Mouse (Mus musculus) heart, postnatal 36 days (tissue): ENCODE data around the gene Cldn5. TPM values are rescaled to one million over a fixed set of nuclear protein-coding genes. Genes with fewer than 3 reads are reported as not detected.

ENCODE experiments used
- DNase-seq, 2 experiments: peaks; one replicate each; pipeline ENCODE4 v3.0.0; 2021 to 2022
- intact Hi-C: fragments of 180-260 bp; cut with DNase I; formaldehyde crosslinking; loops from one replicate; pipeline ENCODE4 v1.15.1; 2025
- total RNA-seq, 2 experiments: library from RNA; stranded (reverse); gene quantifications; 2 replicates each; pipeline ENCODE4 v1.2.3; 2021

The Cldn5 gene
- 10 to 100 TPM; 37.2 to 45.9 TPM for total RNA-seq

- DNase-seq, result peak; percentile 48 to 57
- intact Hi-C loops, result loop anchor here (1.0 to 5.0 kb wide), 2 partner anchors 43 to 79 kb away; no protein-coding TSS in a partner anchor
Observed at GRCm38 (mm10) chr16:18776556-18777100, at the start of gene Cldn5. Gene Cldn5 (plus strand): TSS chr16:18776847.

- DNase-seq, result no peak
- intact Hi-C loops, result no loop called here
Observed at GRCm38 (mm10) chr16:18727536-18728499, 48.8 kb upstream of the Cldn5 start.

DNA sequence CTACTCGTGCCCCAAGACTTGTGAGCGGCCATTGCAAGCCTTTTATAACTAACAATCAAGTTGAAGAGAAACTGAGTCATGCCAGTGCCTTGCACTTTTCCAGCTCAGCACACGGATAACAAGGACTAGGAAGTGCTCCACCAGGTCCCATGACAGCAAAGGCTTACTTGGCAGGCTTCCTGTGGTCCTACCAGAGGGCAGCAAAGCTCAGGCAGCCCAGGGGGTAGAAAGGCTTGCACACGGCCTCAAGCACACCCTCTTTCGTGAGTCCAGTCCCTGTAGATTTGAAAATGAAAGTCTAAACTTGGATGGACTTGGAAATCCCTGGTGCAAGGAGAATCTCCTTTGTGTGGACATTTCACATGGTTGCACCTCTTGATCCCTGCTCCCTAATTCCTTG lies 47.5 kb upstream of the Cldn5 start:
- no peak for DNase-seq
- intact Hi-C loops, result no loop called here

DNA sequence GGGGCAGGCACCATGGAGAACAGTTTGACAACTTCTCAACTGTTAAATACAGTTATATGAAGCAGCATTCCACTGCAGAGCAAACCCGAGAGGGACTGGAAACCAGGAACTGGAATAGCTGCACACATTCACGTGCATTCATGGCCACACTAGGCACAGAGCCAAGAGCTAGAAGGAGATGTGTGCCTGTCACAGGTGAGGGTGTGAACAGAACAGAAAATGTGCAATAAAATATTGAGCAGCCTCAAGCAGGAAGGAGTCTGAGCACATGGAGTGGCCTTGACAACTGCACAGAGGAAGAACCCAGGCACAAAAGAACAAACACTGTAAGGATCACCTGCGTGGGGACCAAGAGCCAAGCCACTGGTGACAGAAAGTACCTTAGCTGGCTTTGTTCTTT lies 46.0 kb upstream of the Cldn5 start:
- DNase-seq, result no peak
- intact Hi-C loops, result loop anchor here (5.0 kb wide), 1 partner anchor 33 kb away; no protein-coding TSS in a partner anchor

GRCm38 (mm10) chr16:18733100-18733956 lies 43.3 kb upstream of the Cldn5 start:
- intact Hi-C loops, result loop anchor here (1.0 to 5.0 kb wide), 2 partner anchors 36 to 43 kb away; partner anchors contain the start of gene Cldn5
- DNase-seq, result peak; percentile 38 to 53

GRCm38 (mm10) chr16:18738303-18738702 lies 38.3 kb upstream of the Cldn5 start:
- DNase-seq, result no peak
- intact Hi-C loops, result no loop called here

DNA sequence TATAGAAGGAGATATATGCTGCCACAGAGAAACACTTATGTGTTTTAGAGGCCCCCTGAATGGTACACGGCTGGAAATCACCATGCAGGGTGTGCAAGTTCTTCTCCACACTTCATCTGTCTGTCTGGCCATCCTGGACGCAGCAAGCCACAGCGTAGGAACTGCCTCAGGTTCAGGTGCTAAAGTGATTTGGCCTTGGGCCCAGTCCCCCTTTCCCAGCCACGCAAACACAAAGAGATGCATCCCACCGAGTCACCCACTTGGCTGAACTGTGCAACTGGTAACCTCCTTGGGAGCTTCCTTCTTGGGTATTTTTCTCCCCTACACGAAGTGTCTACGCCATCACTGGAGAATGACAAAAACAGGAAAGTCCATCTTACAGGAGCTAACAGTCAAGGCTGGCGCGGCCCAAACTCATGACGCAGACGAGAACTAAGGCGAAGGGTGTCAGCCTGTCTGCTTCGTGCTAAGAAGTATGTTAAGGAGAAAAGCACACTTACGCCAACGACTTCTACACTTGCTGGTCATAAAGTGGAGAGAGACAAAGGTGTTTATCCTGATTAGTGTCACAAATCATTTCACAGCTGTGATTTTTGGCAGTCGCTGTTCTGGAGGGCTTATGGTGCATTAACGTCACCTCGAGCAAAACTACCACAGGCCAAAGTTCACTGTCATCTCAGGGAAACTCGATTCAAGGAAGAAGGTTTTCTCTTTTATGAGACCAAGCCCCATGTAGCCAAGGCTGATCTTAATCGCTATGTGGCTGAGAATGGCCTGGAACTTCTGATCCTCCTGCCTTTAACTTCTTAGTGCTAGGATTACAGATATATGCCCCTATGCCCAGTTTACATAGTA lies 30.2 kb upstream of the Cldn5 start:
- intact Hi-C loops, result no loop called here
- peak; percentile 34 to 57 for DNase-seq

- intact Hi-C loops, result no loop called here
- no peak for DNase-seq
Observed at GRCm38 (mm10) chr16:18751101-18751500, 25.5 kb upstream of the Cldn5 start.

GRCm38 (mm10) chr16:18751885-18752499 lies 24.7 kb upstream of the Cldn5 start:
- intact Hi-C loops, result no loop called here
- no peak for DNase-seq

DNA sequence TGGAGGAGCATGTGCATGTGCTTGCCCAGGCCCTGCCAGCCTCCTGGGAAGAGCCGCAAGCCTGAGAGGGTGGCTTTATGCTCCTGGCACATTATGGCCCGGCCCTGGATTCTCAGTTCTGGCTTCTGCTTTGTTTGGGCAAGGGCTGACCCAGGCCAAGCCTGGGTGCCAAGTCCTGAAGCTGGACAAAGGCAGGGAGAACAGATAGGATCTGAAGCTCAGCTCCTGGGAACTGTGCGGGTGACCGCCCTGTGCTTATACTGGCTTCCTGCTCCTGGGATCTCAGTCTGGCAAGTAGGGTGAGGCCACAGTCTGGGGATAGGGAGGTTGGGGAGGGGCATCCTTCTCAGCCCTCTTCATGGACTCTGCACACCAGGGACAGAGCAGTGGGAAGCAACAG lies 14.9 kb upstream of the Cldn5 start:
- intact Hi-C loops, result no loop called here

GRCm38 (mm10) chr16:18762960-18763359 lies 13.7 kb upstream of the Cldn5 start:
- DNase-seq, result no peak
- intact Hi-C loops, result no loop called here

More for the DNA sequence above, 14.9 kb upstream of the Cldn5 start:
- DNase-seq, result no peak

- DNase-seq, result no peak
- intact Hi-C loops, result no loop called here
Observed at GRCm38 (mm10) chr16:18766390-18766789, 10.3 kb upstream of the Cldn5 start.

DNA sequence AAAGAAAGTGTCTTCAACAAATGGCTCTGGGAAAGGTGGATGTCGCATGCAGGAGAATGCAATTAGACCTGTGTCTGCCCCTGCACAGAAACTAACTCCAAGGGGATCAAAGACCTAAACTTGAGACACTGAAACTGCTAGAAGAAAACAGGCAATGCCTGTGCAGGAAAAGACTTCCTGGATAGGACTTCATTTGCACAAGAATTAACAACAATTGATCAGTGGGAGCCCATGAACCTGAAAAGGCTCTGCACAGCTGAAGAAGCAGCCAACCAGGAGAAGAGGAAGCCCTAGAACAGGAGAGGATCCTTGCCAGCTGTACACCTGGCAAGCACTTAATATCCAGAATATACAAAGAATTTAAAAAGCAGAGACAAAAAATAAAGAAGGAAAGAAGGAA lies 7.1 kb upstream of the Cldn5 start:
- DNase-seq, result no peak
- intact Hi-C loops, result no loop called here

DNA sequence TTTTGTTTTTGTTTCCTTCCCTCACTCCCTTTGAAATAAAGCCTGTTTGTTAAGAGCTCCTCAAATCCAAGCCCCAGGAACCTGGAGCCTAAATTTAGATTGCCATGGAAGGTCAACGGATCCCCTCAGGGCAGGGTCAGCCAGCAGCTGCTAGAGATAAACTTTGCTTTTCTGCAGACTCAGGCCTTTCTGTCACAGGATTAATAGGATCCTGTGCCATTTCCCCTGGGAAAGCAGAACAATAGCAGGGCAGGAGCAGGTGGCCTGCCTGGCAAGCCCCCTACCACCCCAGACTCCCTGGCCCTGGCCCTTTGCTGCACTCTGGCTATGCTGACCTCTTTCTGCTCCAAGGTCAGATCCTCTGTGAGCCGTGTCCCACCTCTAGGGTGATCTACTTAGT lies 2.7 kb upstream of the Cldn5 start:
- intact Hi-C loops, result no loop called here
- DNase-seq, result no peak

- DNase-seq, result peak; percentile 44 to 51
- intact Hi-C loops, result loop anchor here (1.0 to 5.0 kb wide), 2 partner anchors 43 to 79 kb away; no protein-coding TSS in a partner anchor
Observed at GRCm38 (mm10) chr16:18775621-18776555, 759 bp upstream of the Cldn5 start.

- peak in 1 of 2 experiments; percentile 23 for DNase-seq
- intact Hi-C loops, result loop anchor here (5.0 kb wide), 1 partner anchor 80 kb away; no protein-coding TSS in a partner anchor
Observed at GRCm38 (mm10) chr16:18777101-18778080, 744 bp downstream of the Cldn5 start.

DNA sequence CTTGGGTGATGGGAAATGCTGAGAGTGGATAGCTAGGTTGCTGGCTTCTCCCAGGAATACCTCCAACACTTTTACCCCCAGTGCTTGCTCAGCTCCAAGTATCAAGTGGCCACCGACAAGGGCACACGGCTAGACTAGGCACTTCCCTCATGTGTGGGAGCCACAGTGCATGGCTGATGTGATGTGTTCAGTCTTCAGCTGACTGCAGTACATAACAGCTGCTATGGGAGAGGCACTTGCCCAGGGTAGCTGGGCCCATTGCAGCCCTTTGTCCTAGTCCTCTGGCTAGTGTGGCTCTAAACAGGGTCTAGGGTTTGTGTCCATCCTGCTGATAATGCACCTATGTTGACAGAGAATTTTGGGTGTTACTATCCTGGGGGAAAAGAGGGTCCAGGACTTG lies 1.8 kb downstream of the Cldn5 start:
- DNase-seq, result no peak
- intact Hi-C loops, result loop anchor here (5.0 kb wide), 1 partner anchor 81 kb away; no protein-coding TSS in a partner anchor
